Mouse (Mus musculus) layer of hippocampus, adult 9-10 months (tissue): ENCODE measurements around the gene Pla2g4e.

ENCODE experiments used
- DNase-seq: peaks from one replicate; pipeline ENCODE4 v3.0.0; 2022; ENCODE audit warnings: low spot score

The Pla2g4e gene

GRCm38 (mm10) chr2:120235947-120236640, 9.0 kb downstream of the Pla2g4e start:
- no peak for DNase-seq

DNA sequence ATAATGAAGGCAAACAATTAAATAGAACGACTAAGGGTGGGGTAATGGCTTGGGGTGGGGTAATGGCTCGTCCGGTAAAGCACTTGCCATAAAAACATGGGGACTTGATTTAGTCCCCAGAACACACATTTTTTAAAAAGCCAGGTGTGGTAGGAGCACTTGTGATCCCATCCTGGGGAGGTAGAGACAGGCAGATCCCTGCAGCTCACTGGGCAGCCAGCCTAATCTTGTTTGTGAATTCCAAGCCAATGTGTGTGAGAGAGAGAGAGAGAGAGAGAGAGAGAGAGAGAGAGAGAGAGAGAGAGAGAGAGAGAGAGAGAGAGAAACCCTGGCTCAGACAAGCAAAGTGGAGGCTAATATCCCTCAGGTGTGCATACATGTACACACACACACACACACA, 9.8 kb downstream of the Pla2g4e start:
- DNase-seq = no peak

DNA sequence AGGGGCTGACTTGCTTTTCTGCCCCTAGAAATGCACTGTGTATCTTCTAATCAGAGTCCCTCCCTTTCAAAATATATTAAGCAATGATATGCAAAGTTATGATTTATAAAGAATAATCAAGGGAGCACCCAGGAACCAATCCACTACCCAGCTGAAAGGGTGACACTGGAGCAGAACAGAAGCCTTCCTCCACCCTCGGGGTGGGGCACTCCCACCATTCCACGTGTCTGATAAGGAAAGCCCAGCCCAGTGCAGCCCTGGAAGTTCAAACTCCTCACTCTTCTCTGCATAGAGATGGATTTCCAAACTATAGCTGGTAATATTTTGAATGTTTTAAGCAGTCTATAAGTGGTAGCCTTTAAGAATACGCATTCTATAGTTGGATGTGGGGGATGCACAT, 13.5 kb downstream of the Pla2g4e start:
- no peak for DNase-seq

GRCm38 (mm10) chr2:120214600-120214999, 30.5 kb downstream of the Pla2g4e start:
- no peak for DNase-seq

- DNase-seq = no peak
Observed at GRCm38 (mm10) chr2:120211448-120211847, 33.7 kb downstream of the Pla2g4e start.

DNA sequence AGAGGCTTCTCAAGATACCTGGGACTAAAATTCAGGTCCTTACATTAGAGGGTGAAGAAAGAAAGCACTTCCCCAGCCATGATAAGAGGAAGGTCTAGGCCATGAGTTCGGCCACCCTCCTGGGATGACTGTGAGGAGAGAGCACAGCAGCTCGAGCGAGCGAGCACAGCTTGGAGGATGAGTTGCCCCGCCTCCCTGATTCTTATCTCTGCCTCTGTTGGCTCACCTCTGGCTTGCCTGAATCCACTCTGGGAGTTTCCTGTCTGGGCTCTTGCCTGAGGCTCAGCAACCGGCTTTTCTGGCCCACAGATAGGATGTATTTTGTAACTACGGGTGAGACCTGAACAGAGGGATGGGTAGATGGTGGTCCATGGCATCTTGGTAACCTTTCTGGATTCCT, 37.2 kb downstream of the Pla2g4e start:
- DNase-seq = no peak

GRCm38 (mm10) chr2:120207028-120207427, 38.1 kb downstream of the Pla2g4e start:
- DNase-seq = no peak

DNA sequence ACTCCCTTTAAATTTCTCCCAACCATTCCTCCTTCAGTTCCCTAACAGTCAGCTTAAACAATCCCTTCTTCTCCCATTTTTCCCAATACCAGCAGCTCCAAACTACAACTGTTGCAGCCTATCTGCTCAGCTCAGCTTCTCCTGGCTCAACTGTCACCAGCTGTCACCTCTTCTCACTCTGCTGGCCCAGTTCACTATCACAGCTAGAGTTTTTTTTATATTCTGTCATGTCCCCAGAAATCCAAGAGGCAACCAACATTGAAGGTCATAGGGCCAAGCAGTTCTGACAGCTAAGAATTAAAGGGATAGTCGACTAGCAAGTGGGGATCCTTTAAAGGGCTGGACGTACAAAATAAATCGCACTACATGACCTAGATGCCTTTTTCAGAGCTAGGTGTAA, 41.4 kb downstream of the Pla2g4e start:
- DNase-seq = no peak

DNA sequence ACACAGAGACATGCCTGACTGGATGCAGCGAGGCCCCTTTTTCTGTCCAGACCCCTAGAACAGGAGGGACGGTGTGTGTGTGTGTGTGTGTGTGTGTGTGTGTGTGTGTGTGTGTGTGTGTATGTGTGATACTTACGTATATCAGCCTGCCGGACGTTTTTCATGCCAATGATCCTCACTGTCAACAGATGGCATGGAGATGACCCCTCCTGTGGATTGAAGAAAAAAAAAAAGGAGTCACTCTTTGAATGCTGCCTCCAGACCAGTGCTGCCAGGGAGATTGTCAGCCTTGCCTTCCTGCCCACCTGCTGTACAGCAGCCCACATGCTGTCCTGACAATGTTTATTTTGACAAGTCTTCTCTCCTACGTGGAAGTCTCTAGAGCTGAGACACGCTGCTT, 45.1 kb downstream of the Pla2g4e start:
- no peak for DNase-seq

DNA sequence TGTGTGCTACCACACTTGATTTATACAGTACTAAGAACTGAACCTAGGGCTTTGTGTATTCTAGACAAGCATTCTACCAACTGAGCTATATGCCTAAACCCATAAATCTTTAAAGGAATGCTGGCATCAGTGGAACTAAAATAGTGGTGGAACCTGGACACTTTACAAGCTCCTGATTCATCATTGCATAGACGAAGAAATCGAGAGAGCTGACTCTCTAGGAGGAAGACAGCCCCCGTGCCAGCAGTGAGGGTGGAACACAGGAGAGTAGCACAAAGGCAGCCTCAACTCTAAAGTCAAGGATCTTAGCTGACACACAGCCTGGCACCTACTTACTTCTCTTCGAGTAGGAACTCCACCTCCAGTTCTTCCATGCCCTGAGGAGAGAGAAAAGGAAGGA, 57.0 kb downstream of the Pla2g4e start:
- DNase-seq = no peak

DNA sequence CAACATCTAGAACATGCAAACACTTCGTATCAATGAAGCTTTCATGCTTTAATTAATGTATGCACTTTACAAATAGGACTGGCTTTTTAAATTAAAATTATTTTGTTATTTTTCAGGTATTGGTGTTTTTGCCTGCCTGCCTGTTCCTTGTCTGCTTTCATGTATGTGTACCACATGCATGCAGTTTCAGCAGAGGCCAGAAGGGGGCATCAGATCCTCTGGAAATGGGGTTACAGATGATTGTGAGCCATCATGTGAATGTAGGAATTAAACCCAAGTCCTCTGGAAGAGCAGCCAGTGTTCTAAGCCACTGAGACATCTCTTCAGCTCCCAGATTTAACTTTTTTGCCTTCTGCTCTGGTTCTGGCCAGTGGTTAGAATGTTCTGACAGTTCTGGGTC, 57.6 kb downstream of the Pla2g4e start:
- DNase-seq = no peak

GRCm38 (mm10) chr2:120185527-120186276, 59.4 kb downstream of the Pla2g4e start:
- DNase-seq = no peak

DNA sequence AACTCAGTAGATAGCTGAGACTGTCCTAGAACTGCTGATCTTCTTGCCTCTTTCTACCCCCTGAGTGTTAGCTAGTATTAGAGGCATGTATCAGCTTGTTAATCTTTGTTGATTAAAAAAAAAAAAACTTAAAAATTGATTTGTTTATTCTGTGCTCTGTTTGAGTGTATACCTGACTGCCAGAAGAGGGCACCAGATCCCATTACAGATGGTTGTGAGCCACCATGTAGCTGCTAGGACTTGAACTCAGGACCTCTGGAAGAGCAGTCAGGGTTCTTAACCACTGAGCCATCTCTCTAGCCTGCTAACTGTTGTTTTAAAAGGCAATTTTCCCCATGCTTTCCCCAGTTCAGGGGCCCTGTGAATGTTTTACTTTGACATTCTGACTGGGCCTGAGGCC, 66.2 kb downstream of the Pla2g4e start:
- no peak for DNase-seq

GRCm38 (mm10) chr2:120173718-120174117, 71.4 kb downstream of the Pla2g4e start:
- DNase-seq = peak; percentile 39

GRCm38 (mm10) chr2:120171362-120171761, 73.8 kb downstream of the Pla2g4e start:
- no peak for DNase-seq

DNA sequence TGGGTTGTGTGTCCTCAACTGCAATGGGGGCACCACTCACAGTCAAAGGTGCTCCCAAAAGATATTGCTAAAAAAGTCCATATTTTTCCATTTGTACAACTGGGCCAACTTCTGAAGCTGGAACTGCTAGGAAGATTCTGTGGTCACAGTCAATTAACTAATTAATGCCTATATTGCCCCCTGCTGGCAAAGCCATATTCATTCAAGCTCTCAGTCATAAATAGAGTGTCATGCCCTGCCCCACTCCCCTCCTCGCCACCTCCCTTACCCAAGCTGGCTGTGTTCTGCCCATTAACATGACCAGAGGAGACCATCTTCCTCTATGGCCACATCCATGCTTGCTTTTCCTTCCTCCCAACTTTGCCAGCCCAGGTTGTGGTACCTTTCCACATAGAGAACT, 74.4 kb downstream of the Pla2g4e start:
- no peak for DNase-seq

GRCm38 (mm10) chr2:120169382-120169781, 75.8 kb downstream of the Pla2g4e start:
- no peak for DNase-seq

DNA sequence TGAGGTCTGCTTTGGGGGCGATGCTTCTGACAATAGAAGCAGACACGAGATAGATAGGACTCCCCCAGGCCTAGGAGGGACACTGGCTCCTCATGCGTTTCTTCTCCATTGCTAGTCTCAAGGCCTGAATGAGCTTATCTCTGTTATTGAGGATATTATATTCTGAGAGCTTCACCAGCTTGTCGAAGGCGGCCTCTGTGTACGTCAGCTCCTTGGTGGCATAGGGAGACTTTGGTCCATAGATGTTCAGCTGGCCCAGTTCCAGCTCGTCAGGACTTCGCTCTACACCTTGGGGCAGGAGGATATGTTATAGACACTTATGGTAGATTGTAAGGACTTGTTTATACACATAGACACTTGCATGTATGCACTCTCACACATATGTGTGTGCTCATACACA, 77.4 kb downstream of the Pla2g4e start:
- no peak for DNase-seq

- DNase-seq = no peak
Observed at GRCm38 (mm10) chr2:120165474-120165873, 79.7 kb downstream of the Pla2g4e start.

- no peak for DNase-seq
Observed at GRCm38 (mm10) chr2:120159434-120159833, 85.7 kb downstream of the Pla2g4e start.

- DNase-seq = no peak
Observed at GRCm38 (mm10) chr2:120158846-120159245, 86.3 kb downstream of the Pla2g4e start.

GRCm38 (mm10) chr2:120158016-120158415, 87.1 kb downstream of the Pla2g4e start:
- no peak for DNase-seq

DNA sequence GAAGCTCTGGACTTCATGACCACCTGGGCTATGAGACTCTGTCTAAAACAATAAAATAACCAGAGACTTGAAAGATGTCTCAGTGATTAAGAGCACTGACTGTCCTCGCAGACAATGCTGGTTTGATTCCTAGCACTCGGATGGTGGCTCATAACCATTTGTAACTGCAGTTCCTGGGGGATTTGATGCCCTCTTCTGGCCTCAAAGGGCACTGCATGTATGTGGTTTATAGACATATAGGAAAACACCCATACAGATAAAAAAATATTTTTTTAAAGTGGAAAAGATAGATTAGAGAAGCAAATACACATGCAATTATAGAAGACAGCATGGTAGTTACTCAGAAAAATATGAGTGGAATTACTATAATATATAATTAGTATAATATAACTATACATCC, 87.5 kb downstream of the Pla2g4e start:
- no peak for DNase-seq
